Mouse (Mus musculus) embryonic fibroblast, embryonic 13.5 days (primary cell): ENCODE data around the gene Ddx21.
A peak's percentile ranks its signal among the peaks of the same experiment; 100 is the strongest.

Source experiments
- CTCF ChIP-seq: IDR thresholded peaks from 2 replicates; pipeline ENCODE4 v1.5.1; 2011; ENCODE audit warnings: mild to moderate bottlenecking, control low read depth, low read length, moderate library complexity, borderline replicate concordance; ENCODE audit not compliant: insufficient read depth
- POLR2A ChIP-seq: IDR thresholded peaks from 2 replicates; pipeline ENCODE4 v1.6.1; 2011; ENCODE audit warnings: low read depth, mild to moderate bottlenecking, control low read depth, low read length, moderate library complexity

DNA sequence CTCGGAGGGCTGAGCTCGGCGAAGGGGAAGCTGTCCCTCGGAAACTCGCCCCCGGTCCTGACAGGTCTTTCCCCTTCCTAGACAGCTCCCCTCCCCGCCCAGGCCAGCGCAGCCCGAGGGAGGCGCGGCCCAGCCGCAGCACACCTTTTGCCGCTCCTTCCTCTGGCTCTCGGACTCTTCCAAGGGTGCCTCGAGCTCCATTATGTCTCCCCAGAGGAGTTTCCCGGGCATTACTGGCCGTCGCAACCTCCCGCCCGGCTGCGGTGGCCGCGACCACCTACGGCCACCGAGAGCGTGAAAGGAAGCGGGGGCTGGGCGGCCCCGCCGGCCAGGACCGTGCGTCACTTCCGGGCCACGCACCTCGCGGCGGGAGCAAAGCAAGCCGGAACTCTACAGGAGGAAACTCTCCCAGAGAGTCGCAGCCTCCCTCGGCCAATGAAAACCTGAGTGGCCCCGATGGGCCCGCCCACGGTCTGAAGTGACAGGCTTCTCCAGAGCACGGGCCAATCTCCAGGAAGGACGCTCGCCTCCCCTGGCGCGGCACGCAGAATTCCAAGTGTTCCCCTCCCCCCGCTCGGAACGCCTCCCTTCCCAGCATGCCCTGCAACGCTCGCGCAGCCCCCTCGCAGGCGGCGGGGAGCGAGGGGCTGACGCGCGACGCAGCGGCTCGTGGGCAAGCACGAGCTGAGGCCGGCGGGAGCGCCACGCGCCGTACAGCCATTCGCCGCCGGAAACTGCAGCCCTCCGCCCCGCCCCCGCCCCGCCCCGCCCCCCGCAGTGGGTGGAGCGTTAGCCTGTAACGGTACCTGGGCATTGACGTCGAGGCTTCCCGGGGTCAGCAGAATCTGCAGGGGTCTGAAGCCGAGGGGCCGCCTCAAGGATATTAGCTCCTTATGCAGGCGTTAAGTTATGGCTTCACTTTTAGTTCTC is 49.1 kb upstream of the Ddx21 start, which contains the start of gene Ddx50:
- TF ChIP-seq POLR2A (peak; percentile 89), CTCF (no peak)
